Mouse (Mus musculus) midbrain, embryonic 11.5 days (tissue): ENCODE data around the gene Fat4. TPM values are rescaled to one million over a fixed set of nuclear protein-coding genes. Genes with fewer than 3 reads are reported as not detected.

ENCODE experiments used
- ATAC-seq: fragments of 200-750 bp; cut with Nextera tagmentation; 2 replicates; pipeline ENCODE4 v1.8.0; 2017; ENCODE audit warnings: moderate TSS enrichment, moderate library complexity; ENCODE audit not compliant: low FRiP score
- DNase-seq: peaks from one replicate; pipeline ENCODE4 v3.0.0; 2015; ENCODE audit warnings: low spot score; ENCODE audit errors: missing footprints
- H3K27ac ChIP-seq: fragments of 300-500 bp; sonication (generic); 2 replicates; pipeline ENCODE4 v1.5.1; 2014; ENCODE audit warnings: low read depth, low read length
- H3K27me3 ChIP-seq: fragments of 300-500 bp; sonication (generic); 2 replicates; pipeline ENCODE4 v1.6.1; 2014; ENCODE audit warnings: mild to moderate bottlenecking, low read length, moderate library complexity, mixed read lengths; ENCODE audit not compliant: control insufficient read depth, insufficient read depth
- H3K36me3 ChIP-seq: fragments of 300-500 bp; sonication (generic); 2 replicates; pipeline ENCODE4 v1.6.1; 2014; ENCODE audit warnings: mild to moderate bottlenecking, low read length, moderate library complexity, mixed read lengths; ENCODE audit not compliant: control insufficient read depth, insufficient read depth
- H3K4me1 ChIP-seq: fragments of 300-500 bp; sonication (generic); 2 replicates; pipeline ENCODE4 v1.6.1; 2014; ENCODE audit warnings: low read length; ENCODE audit not compliant: control insufficient read depth, insufficient read depth
- H3K4me2 ChIP-seq: fragments of 300-500 bp; sonication (generic); 2 replicates; pipeline ENCODE4 v1.6.1; 2014; ENCODE audit warnings: mild to moderate bottlenecking, moderate library complexity
- H3K4me3 ChIP-seq: fragments of 300-500 bp; sonication (generic); 2 replicates; pipeline ENCODE4 v1.5.1; 2014; ENCODE audit warnings: low read depth, low read length
- H3K9ac ChIP-seq: fragments of 300-500 bp; sonication (generic); 2 replicates; pipeline ENCODE4 v1.6.1; 2014; ENCODE audit warnings: low read length
- H3K9me3 ChIP-seq: fragments of 300-500 bp; sonication (generic); 2 replicates; pipeline ENCODE4 v1.6.1; 2016; ENCODE audit warnings: low read length; ENCODE audit not compliant: control insufficient read depth
- WGBS: fragments of 180-500 bp; shearing (Covaris S2); extraction: QIAGEN DNeasy Blood & Tissue Kit; methylation state at CpG from one replicate; pipeline ENCODE4 v1.1.7; 2014; 5-methylcytosine and 5-hydroxymethylcytosine counted together
- polyA plus RNA-seq: library from polyadenylated mRNA; unstranded; fragments of >200 nt; fragmentation: Nextera tagmentation; extraction: Ambion mirVana; gene quantifications from 2 replicates; pipeline ENCODE4 v1.2.1, GENCODE M21; 2014

Gene Fat4
- polyA plus RNA-seq, 1 experiment from 2014 or later: 9.3 TPM

DNA sequence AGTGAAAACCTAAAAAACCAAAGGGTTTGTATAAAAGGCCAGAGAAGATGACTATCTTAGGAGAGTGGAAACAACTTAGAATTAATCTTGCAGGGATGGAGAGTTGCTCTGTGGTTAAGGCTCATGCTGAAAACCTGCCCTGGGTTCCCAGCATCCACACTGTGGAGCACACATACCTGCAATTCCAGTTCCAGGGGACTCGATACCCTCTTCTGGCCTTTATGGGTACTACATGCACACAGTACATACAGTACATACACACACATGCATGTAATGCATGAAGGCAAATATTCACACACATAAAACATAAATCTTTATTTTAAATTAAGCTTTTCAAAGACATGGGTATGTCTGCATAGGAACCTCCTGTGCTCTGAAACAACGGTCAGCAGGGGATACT lies 10.9 kb upstream of the Fat4 start:
- Histone ChIP-seq H3K9ac (no peak overlapping the region), H3K9me3 (no peaks in the 10 kb centered on the region), H3K27ac (no peak overlapping the region), H3K4me3 (no peak overlapping the region), H3K4me1 (no peaks in the 10 kb centered on the region), H3K36me3 (no peaks in the 10 kb centered on the region), H3K27me3 (no peaks in the 10 kb centered on the region), H3K4me2 (no peak overlapping the region)
- ATAC-seq (no peak), DNase-seq (peak; percentile 28)
- WGBS: 87% methylated on average over 2 of the region's 2 CpGs

DNA sequence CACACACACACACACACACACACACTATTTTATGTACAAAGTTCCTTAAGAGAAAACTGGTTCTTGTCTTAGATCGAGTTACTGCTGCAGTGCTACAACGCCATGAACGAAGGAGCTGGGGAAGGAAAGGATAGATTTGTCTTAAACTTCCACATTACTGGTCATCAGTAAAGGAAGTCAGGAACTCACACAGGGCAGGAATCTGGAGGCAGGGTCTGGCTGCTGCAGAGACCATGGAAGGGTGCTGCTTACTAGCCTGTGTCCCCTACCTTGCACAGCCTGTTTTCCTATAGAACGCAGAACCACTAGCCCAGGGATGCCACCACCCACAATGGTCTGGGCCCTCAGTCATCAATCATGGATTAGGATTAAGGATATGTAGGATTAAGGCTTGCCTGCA lies 10.0 kb upstream of the Fat4 start:
- ATAC-seq: no peak
- Histone ChIP-seq H3K4me2 (no peak overlapping the region), H3K36me3 (no peaks in the 10 kb centered on the region), H3K4me3 (no peak overlapping the region), H3K9me3 (no peaks in the 10 kb centered on the region), H3K4me1 (no peaks in the 10 kb centered on the region), H3K27me3 (no peaks in the 10 kb centered on the region), H3K9ac (no peak overlapping the region), H3K27ac (no peak overlapping the region)
- peak; percentile 66 for DNase-seq
- 93% methylated on average over 4 of the region's 4 CpGs for WGBS

GRCm38 (mm10) chr3:38882778-38883177 lies 4.0 kb upstream of the Fat4 start:
- Histone ChIP-seq H3K27me3 (no peaks in the 10 kb centered on the region; the same call in 1 of the 2 replicates), H3K4me3 (no peak overlapping the region), H3K9ac (no peak overlapping the region), H3K4me1 (peaks cover 10% of the 10 kb centered on the region), H3K27ac (no peak overlapping the region), H3K36me3 (no peaks in the 10 kb centered on the region), H3K9me3 (no peaks in the 10 kb centered on the region), H3K4me2 (no peak overlapping the region)
- DNase-seq (peak; percentile 92), ATAC-seq (no peak)
- WGBS: 64% methylated on average over 6 of the region's 6 CpGs

GRCm38 (mm10) chr3:38883676-38884075 lies 3.1 kb upstream of the Fat4 start:
- H3K27ac ChIP-seq: no peak overlapping the region
- peaks cover 18% of the 10 kb centered on the region for H3K4me1 ChIP-seq
- H3K27me3 ChIP-seq: no peaks in the 10 kb centered on the region; the same call in 1 of the 2 replicates
- no peaks in the 10 kb centered on the region for H3K36me3 ChIP-seq
- WGBS: 32% methylated on average over 9 of the region's 9 CpGs
- no peaks in the 10 kb centered on the region for H3K9me3 ChIP-seq
- DNase-seq (peak; percentile 92), ATAC-seq (no peak)
- H3K4me2 ChIP-seq: peak overlapping the region; percentile 69
- H3K9ac ChIP-seq: peak overlapping the region; percentile 39
- no peak overlapping the region for H3K4me3 ChIP-seq

- ATAC-seq: peak; percentile 11; the same call in 1 of the 2 replicates
- peaks cover 23% of the 10 kb centered on the region for H3K4me1 ChIP-seq
- peak; percentile 99 for DNase-seq
These were observed 2.5 kb upstream of the Fat4 start for GRCm38 (mm10) chr3:38884276-38884675.

GRCm38 (mm10) chr3:38884919-38885418 lies 1.8 kb upstream of the Fat4 start:
- H3K4me1 ChIP-seq: peaks cover 23% of the 10 kb centered on the region
- peak overlapping the region; percentile 88 for H3K9ac ChIP-seq
- no peaks in the 10 kb centered on the region; the same call in 1 of the 2 replicates for H3K27me3 ChIP-seq
- WGBS: 0% methylated on average over 24 of the region's 24 CpGs
- peaks cover 4% of the 10 kb centered on the region; the same call in 1 of the 2 replicates for H3K36me3 ChIP-seq
- peak overlapping the region; percentile 69 for H3K4me2 ChIP-seq
- peak overlapping the region; percentile 73 for H3K27ac ChIP-seq
- peak; percentile 98 for DNase-seq
- peak; percentile 74 for ATAC-seq
- H3K4me3 ChIP-seq: peak overlapping the region; percentile 82
- no peaks in the 10 kb centered on the region for H3K9me3 ChIP-seq

More at GRCm38 (mm10) chr3:38884276-38884675, 2.5 kb upstream of the Fat4 start:
- peaks cover 2% of the 10 kb centered on the region; the same call in 1 of the 2 replicates for H3K36me3 ChIP-seq
- H3K4me3 ChIP-seq: peak overlapping the region; percentile 82; the same call in 1 of the 2 replicates
- H3K27me3 ChIP-seq: no peaks in the 10 kb centered on the region; the same call in 1 of the 2 replicates
- no peaks in the 10 kb centered on the region for H3K9me3 ChIP-seq
- H3K9ac ChIP-seq: peak overlapping the region; percentile 88
- H3K4me2 ChIP-seq: peak overlapping the region; percentile 69
- WGBS: 0% methylated on average over 6 of the region's 6 CpGs
- H3K27ac ChIP-seq: no peak overlapping the region

DNA sequence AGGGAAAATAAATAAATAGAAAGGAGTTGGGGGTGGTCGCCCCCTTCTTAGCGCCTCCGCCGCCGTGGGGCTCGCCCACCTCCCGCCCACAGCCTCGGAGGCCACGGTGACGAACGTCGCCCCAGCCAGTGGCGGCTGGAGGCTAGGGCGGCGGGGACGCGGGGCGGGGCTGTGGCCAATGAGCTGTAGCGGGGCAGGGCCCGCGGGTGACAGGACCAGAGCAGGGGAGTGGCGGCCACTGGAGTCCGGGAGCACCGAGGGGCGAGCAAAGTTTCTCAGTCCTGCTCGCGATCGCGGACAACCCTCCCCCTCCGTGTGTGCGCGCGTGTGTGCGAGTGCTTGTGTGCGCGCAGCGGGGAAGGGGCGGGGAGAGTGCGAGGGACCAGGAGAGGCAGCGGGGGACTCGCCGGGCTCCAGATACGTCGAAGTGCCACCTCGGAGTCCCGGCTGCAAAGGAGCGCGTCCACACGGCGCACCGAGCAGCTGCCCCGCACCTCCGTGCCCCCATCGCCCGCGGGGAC lies 1.2 kb upstream of the Fat4 start:
- 1% methylated on average over 48 of the region's 56 CpGs for WGBS
- H3K27ac ChIP-seq: peak overlapping the region; percentile 73
- peak overlapping the region; percentile 69 for H3K4me2 ChIP-seq
- no peak for DNase-seq
- peak; percentile 94 for ATAC-seq
- H3K9me3 ChIP-seq: no peaks in the 10 kb centered on the region; the same call in 1 of the 2 replicates
- H3K27me3 ChIP-seq: no peaks in the 10 kb centered on the region; the same call in 1 of the 2 replicates
- H3K9ac ChIP-seq: peak overlapping the region; percentile 88
- peak overlapping the region; percentile 82 for H3K4me3 ChIP-seq
- H3K36me3 ChIP-seq: peaks cover 7% of the 10 kb centered on the region
- H3K4me1 ChIP-seq: peaks cover 23% of the 10 kb centered on the region

DNA sequence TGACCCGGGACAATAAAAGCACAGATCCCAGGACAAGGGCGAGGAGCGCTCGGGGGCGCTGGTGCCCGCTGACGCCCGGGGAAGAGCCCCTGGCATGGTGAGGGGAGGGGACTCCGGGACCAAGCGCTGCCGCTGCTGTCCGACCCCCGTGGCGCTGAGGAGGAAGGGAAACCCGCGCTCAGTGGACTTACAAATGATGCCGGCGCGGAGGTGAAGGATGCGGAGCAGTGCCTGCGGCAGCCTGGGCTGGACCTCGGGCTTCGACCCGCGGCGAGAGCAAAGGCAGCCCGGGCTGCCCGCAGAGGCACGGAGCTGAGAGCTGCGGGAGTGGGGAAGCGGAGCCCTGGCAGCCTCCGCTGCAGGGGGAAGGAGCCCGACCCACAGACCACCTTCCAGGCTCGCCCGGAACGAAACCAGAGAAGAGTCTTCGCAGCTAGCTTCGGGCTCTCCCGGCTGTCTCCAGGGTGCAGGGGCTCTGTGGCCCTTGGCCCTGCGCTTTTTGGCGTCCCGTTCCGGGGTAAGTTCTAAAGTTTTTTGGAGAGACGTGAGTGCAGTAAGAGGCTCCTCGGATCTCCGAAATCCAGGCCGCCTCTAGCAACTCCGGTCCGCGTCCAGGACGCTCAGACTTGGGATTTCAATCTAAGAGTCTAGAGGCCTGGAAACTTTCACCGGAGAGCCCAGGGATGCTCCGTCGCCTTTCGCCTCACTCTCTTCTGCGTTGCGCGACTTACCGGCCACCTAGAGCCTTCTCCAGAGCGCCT lies 499 bp upstream of the Fat4 start:
- H3K9me3 ChIP-seq: no peaks in the 10 kb centered on the region; the same call in 1 of the 2 replicates
- H3K4me3 ChIP-seq: peak overlapping the region; percentile 82
- H3K4me1 ChIP-seq: peaks cover 23% of the 10 kb centered on the region
- H3K4me2 ChIP-seq: peak overlapping the region; percentile 69
- peak overlapping the region; percentile 88 for H3K9ac ChIP-seq
- ATAC-seq (peak; percentile 33), DNase-seq (peak; percentile 98)
- peaks cover 14% of the 10 kb centered on the region for H3K36me3 ChIP-seq
- no peaks in the 10 kb centered on the region; the same call in 1 of the 2 replicates for H3K27me3 ChIP-seq
- H3K27ac ChIP-seq: peak overlapping the region; percentile 73
- WGBS: under 1% methylated on average over 60 of the region's 60 CpGs
